Mouse (Mus musculus) olfactory bulb, adult 2 months (tissue): ENCODE data around the gene 4933421I07Rik. TPM values are rescaled to one million over a fixed set of nuclear protein-coding genes. Genes with fewer than 3 reads are reported as not detected.

Experiments
- H3K27ac ChIP-seq: fragments of 200-500 bp; 2 replicates; pipeline ENCODE4 v1.5.1; 2012; ENCODE audit warnings: low read depth, low read length; ENCODE audit not compliant: insufficient read depth
- H3K4me1 ChIP-seq: fragments of 200-500 bp; 2 replicates; pipeline ENCODE4 v1.6.1; 2012; ENCODE audit warnings: low read length; ENCODE audit not compliant: control insufficient read depth, insufficient read depth
- H3K4me3 ChIP-seq: fragments of 200-500 bp; 2 replicates; pipeline ENCODE4 v1.5.1; 2012; ENCODE audit warnings: mild to moderate bottlenecking, low read depth, low read length, moderate library complexity; ENCODE audit not compliant: insufficient read depth
- CTCF ChIP-seq: fragments of 200-500 bp; IDR thresholded peaks from 2 replicates; pipeline ENCODE4 v1.5.1; 2012; ENCODE audit warnings: low read depth, mild to moderate bottlenecking, low read length, moderate library complexity; ENCODE audit not compliant: insufficient read depth
- POLR2A ChIP-seq: fragments of 200-500 bp; IDR thresholded peaks from 2 replicates; pipeline ENCODE4 v1.6.1; 2012; ENCODE audit warnings: mild to moderate bottlenecking, low read depth, low read length, moderate library complexity; ENCODE audit not compliant: insufficient read depth
- WGBS: fragments of 180-500 bp; shearing (Covaris S2); methylation state at CpG from one replicate; pipeline ENCODE4 v1.1.7; 2018; 5-methylcytosine and 5-hydroxymethylcytosine counted together
- polyA plus RNA-seq: library from polyadenylated mRNA; stranded (reverse); fragments of >200 nt; gene quantifications from 2 replicates; pipeline ENCODE4 v1.2.4, GENCODE M21; 2012; ENCODE audit warnings: low replicate concordance; ENCODE audit not compliant: missing spikeins, insufficient read depth, insufficient read length

4933421I07Rik gene
- not detected in 2 replicates for polyA plus RNA-seq

DNA sequence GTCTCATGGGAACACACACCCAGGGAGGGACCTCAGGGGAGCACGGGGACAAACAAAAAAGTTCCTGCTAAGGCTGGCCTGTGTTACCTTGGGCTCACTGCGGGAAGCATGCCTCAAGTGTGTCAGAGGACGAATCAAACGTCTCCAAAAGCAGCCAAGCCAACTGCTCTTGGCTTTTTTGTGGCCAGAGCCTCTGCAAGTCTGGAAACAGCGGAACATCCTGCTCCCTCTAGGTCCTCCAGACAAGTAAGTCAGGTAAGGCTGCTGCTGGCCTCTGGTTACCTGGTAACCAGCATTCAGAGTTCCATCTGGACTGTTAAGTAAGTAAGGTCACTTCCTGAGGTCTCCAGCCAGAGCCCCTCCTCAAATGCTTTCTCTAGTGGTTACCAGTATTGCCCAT is at the start of gene 4933421I07Rik:
Gene 4933421I07Rik (minus strand): TSS at position 271 of the 400 bp plus-strand sequence.
- no peak within 1 kb of the TSS for H3K27ac ChIP-seq
- TF ChIP-seq CTCF: no peak
- TF ChIP-seq POLR2A: no peak
- H3K4me3 ChIP-seq: no peak within 1 kb of the TSS
- 62% methylated on average over 5 of the region's 5 CpGs for WGBS
- H3K4me1 ChIP-seq: no peaks in the 10 kb centered on the region

DNA sequence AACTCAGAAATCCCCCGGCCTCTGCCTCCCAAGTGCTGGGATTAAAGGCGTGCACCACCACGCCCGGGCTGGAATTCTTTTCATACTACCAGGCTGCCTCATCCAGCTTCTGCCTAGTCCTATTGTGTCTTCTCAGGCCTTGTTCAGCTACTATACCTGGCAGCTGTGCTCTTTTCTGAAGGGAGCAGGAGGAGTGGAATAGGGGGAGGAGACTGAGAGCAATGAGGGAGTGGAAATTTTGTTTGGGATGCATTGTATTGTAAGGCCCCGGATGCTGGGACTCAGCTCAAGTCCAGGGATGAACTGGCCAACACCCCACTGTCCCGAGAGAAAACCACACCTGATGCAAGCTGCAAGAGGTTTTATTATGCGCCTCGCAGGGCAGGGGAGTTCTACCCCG is 49.4 kb upstream of the 4933421I07Rik start:
- Histone ChIP-seq H3K4me3 (no peak overlapping the region), H3K27ac (no peak overlapping the region), H3K4me1 (no peaks in the 10 kb centered on the region)
- 95% methylated on average over 9 of the region's 9 CpGs for WGBS
- TF ChIP-seq POLR2A (no peak), CTCF (no peak)

DNA sequence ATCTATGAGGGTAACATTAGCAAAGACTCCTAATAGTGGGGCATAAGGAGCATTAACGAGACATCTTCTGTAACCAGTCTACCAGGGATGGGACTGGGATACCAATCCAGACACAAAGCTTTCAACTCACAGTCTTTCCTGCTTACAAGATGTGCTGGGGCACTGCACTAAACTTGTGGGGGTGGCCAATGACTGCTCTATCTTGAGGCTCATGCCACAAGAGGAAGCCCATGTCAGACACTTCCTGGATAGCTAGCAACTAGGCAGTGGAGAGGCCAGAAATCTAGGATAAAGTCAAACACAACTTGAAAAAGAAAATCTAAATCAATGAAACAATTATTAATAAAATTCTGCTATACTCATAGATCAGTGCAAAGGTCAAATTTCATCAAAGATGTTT is 48.3 kb upstream of the 4933421I07Rik start:
- Histone ChIP-seq H3K4me3 (no peak overlapping the region), H3K4me1 (no peaks in the 10 kb centered on the region), H3K27ac (no peak overlapping the region)
- no peak for TF ChIP-seq CTCF
- no peak for TF ChIP-seq POLR2A
- 98% methylated on average over 1 of the region's 1 CpGs for WGBS

DNA sequence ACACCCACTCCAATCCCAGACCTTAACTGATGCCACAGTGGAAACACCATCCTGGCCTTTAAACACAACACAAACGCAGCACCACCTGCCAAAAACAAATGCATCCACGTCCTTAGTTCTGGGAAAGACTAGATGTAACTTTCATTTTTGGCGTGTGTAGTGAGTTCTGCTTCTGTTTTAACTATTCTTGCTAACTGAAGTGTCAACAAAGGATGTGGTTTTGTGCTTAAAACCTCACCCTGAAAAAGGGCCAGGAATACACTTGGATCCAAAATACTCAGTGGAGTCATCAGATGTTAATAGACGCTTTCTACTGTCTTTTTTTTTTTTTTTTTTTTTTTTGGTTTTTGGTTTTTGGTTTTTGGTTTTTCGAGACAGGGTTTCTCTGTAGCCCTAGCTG is 42.9 kb upstream of the 4933421I07Rik start:
- H3K4me3 ChIP-seq: no peak overlapping the region
- 88% methylated on average over 5 of the region's 5 CpGs for WGBS
- TF ChIP-seq POLR2A: no peak
- no peaks in the 10 kb centered on the region for H3K4me1 ChIP-seq
- no peak overlapping the region for H3K27ac ChIP-seq

DNA sequence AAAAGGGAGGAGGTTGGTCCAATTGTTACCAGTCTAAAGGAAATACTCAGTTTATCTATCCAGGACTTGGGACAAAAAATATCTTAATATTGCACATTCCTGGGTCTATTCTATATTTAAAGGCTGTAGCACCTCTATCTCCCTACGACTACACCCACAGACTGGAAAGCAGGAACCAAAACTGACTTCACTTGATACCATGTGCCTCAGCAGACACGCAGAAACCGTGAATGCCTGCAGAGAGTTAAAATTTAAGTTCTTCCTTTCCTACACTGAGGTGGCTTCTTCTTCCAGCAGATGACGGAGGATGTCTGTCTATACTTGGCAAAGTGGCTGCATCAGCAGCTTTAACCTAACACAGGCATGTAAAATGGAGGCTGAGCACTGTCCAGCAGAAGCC is 42.4 kb upstream of the 4933421I07Rik start:
- H3K4me1 ChIP-seq: no peaks in the 10 kb centered on the region
- TF ChIP-seq CTCF: no peak
- no peak for TF ChIP-seq POLR2A
- 88% methylated on average over 4 of the region's 4 CpGs for WGBS

DNA sequence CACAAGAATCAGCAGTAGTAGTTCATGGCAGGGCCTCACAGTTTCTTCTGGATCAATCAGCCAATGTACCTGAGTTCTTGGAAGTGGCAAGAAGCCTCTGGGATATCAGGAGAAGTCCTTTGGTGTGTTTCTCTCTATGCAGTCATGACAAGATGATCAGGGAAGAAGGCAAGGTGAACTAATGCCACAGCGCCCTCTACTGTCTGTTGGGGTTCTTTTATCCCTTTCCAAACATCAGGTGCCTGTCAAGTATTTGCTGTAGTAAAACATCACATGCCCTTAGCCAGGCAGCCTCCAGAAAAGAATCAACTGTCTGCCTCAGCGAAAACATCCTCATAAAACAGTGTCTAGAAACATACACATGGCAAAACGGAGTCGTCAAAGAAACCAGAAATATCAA is 6.7 kb upstream of the 4933421I07Rik start:
- TF ChIP-seq CTCF (no peak), POLR2A (no peak)
- no peaks in the 10 kb centered on the region for H3K4me1 ChIP-seq
- no peak overlapping the region for H3K27ac ChIP-seq
- WGBS: 58% methylated on average over 4 of the region's 4 CpGs
- H3K4me3 ChIP-seq: no peak overlapping the region

More for the DNA sequence above, 42.4 kb upstream of the 4933421I07Rik start:
- no peak overlapping the region for H3K4me3 ChIP-seq
- no peak overlapping the region for H3K27ac ChIP-seq

DNA sequence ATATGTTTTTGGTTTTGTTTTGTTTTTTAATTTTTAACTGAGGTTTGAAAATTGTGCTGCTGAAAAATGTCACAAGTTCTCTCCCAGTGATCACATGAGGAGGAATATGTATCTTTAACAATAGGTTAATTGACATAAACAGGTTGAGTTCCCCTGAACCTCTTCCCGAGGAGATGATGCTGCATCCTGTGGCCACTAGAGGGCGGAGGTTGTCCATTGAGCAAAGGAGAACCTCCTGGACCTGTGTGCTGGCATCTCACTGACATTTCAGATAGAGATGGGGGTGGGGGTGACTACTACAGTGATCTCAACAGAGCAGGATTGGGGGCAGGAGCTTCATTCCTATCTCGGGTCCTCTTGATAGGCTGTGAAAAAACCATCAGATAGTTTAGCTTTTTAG is 2.7 kb upstream of the 4933421I07Rik start:
- WGBS: 39% methylated on average over 3 of the region's 3 CpGs
- Histone ChIP-seq H3K27ac (no peak overlapping the region), H3K4me1 (no peaks in the 10 kb centered on the region), H3K4me3 (no peak overlapping the region)
- no peak for TF ChIP-seq CTCF

DNA sequence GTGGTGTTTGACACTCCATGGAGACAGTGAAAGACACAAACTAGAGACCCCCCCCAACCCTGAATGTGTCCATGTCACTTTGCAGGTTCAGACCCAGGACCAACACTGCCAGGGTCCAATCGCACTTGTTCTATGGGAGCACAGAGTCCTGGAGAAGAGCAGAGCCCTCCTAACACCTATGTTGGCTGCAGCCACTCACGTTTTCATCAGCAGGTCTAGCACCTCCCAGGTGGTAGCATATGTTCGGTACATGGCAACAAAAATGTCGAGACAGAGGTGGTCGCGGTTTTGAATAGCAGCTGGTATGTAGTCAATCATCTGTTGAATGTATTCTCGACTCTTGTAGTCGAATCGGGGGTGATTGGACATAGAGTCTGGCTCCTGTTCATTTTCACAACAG is 568 bp downstream of the 4933421I07Rik start:
- Histone ChIP-seq H3K27ac (no peak overlapping the region), H3K4me3 (no peak overlapping the region), H3K4me1 (no peaks in the 10 kb centered on the region)
- WGBS: 87% methylated on average over 9 of the region's 9 CpGs
- TF ChIP-seq CTCF (no peak), POLR2A (no peak)

Other genes with a start within 250 kb of the 4933421I07Rik start
- gene Vmn2r61, start 188.1 kb downstream of the 4933421I07Rik start, polyA plus RNA-seq: not detected in 2 replicates
- gene Zfp141, start 57.6 kb upstream of the 4933421I07Rik start, polyA plus RNA-seq: not detected in 2 replicates
- not detected in 2 replicates for gene Gm21028, start 130.5 kb upstream of the 4933421I07Rik start, polyA plus RNA-seq
- gene Zfp977, start 144.4 kb upstream of the 4933421I07Rik start, polyA plus RNA-seq: not detected in 2 replicates
- not detected in 2 replicates for gene Zfp976, start 194.5 kb upstream of the 4933421I07Rik start, polyA plus RNA-seq
- not detected in 2 replicates for gene Zfp975, start 244.6 kb upstream of the 4933421I07Rik start, polyA plus RNA-seq